Comparison of ENCODE assay signal across 9 mouse cellular contexts in genomic region chr1:52331442-52331841, GRCm38 (mm10).
DNase-seq lines count a peak whose midpoint lies in the region; TF ChIP-seq lines count a peak whose summit lies in the region.
"Had no signal": no experiment of that assay in that cellular context is flagged by ENCODE, and none has a peak within 500 bp of the region (broad histone marks: within the 10 kb centered on the region; RNA-seq: fewer than 3 reads in every experiment).

No protein-coding gene starts in this region.

- no peak overlapping the region for H3K4me3 ChIP-seq in thymus, adult 2 months (ENCODE audit: control insufficient read depth, insufficient read depth, low read length)
- H3K4me3 ChIP-seq: embryonic facial prominence, embryonic 12.5 days had no signal

- no peak overlapping the region for H3K27ac ChIP-seq in thymus, adult 2 months (ENCODE audit: control insufficient read depth, insufficient read depth, low read length)
- H3K27ac ChIP-seq: embryonic facial prominence, embryonic 12.5 days had no signal

- no peaks in the 10 kb centered on the region for H3K4me1 ChIP-seq in thymus, adult 2 months (replicated peaks; ENCODE audit: control insufficient read depth, insufficient read depth, low read length)
- H3K4me1 ChIP-seq: embryonic facial prominence, embryonic 12.5 days had no signal

- no peak for TF ChIP-seq POLR2A in thymus, adult 2 months (IDR thresholded peaks at IDR 0.05; ENCODE audit: control insufficient read depth, extremely low read depth, insufficient read depth, low read length, poor library complexity)

- peak; percentile 8 for DNase-seq in gastrocnemius, postnatal 14 days
- no peak for DNase-seq in gastrocnemius, postnatal 25 days
- DNase-seq in thymus, adult 2 months = peak; percentile 5
- no peak for DNase-seq in thymus, postnatal 0 days (ENCODE audit: low spot score)
- DNase-seq in heart, postnatal 4 days = peak; percentile 19
- DNase-seq in monocyte, adult 2 months (ENCODE audit: low read depth in 1 of 2, low spot score in 2 of 2) = peak; percentile 21
- DNase-seq in cerebellum, adult 11 months = no peak
- no peak for DNase-seq in gastrocnemius, adult 18-20 months (ENCODE audit: low spot score)

- 41% methylated on average over 4 of the region's 4 CpGs for WGBS in thymus, adult 2 months

- no peaks in the 10 kb centered on the region for H3K36me3 ChIP-seq in thymus, adult 2 months (ENCODE audit: control insufficient read depth, insufficient read depth, low read length)
- H3K36me3 ChIP-seq: embryonic facial prominence, embryonic 12.5 days had no signal

- intact Hi-C loops in gastrocnemius, postnatal 14 days (cut with DNase I; ENCODE audit: low total_unique reads) = no loop called here

- H3K27me3 ChIP-seq in thymus, adult 2 months (ENCODE audit: control insufficient read depth, insufficient read depth, low read length) = no peaks in the 10 kb centered on the region
- H3K27me3 ChIP-seq: embryonic facial prominence, embryonic 12.5 days had no signal

- no peak for TF ChIP-seq CTCF in thymus, adult 2 months (IDR thresholded peaks at IDR 0.05; ENCODE audit: borderline replicate concordance, control insufficient read depth, extremely low read depth, insufficient read depth, low read length, poor library complexity)

Comparison
In these comparisons a context has a peak if more than half of its experiments do, and no peak if none do; other contexts are left out.
1. DNase-seq: peak in gastrocnemius, postnatal 14 days (single experiment), thymus, adult 2 months (single experiment), heart, postnatal 4 days (single experiment) and monocyte, adult 2 months (2 of 2); none in gastrocnemius, postnatal 25 days (single experiment), thymus, postnatal 0 days (single experiment), cerebellum, adult 11 months (single experiment) and gastrocnemius, adult 18-20 months (single experiment).